Mouse (Mus musculus): ENCODE measurements around the gene Pcyt2. TPM values are rescaled to one million over a fixed set of nuclear protein-coding genes. Genes with fewer than 3 reads are reported as not detected.

The Pcyt2 gene
- polyA plus RNA-seq, 1 experiment: 51.5 TPM

- peaks cover 28% of the 10 kb centered on the region for H3K79me2 ChIP-seq (ENCODE audit: control insufficient read depth, insufficient read depth)
- H3K4me3 ChIP-seq (ENCODE audit: insufficient read depth, poor library complexity, severe bottlenecking): no peak overlapping the region
- H3K36me3 ChIP-seq (ENCODE audit: control insufficient read depth, insufficient read depth): peaks cover 63% of the 10 kb centered on the region
- H3K27me3 ChIP-seq (ENCODE audit: control insufficient read depth, insufficient read depth, insufficient read length): no peaks in the 10 kb centered on the region
- H3K79me3 ChIP-seq (ENCODE audit: low read depth): peaks cover 18% of the 10 kb centered on the region
- TF ChIP-seq CTCF (IDR thresholded peaks at IDR 0.05; ENCODE audit: control insufficient read depth, insufficient read depth, insufficient read length) (no peak), USF1 (IDR thresholded peaks at IDR 0.05; ENCODE audit: low read depth) (no peak), CEBPB (IDR thresholded peaks at IDR 0.05; ENCODE audit: low read depth) (no peak), MYOD1 (IDR thresholded peaks at IDR 0.05; ENCODE audit: control insufficient read depth, insufficient read length, low read depth) (no peak), MYOG (IDR thresholded peaks at IDR 0.05; ENCODE audit: control insufficient read depth, extremely low read depth, insufficient read length) (no peak), MAX (IDR thresholded peaks at IDR 0.05) (no peak), FOSL1 (IDR thresholded peaks at IDR 0.05; ENCODE audit: insufficient read depth, low read length, poor library complexity, severe bottlenecking) (no peak)
- H3ac ChIP-seq (ENCODE audit: control insufficient read depth, insufficient read length, low read depth): no peak overlapping the region
These were observed 2.0 kb downstream of the Pcyt2 start for GRCm38 (mm10) chr11:120615606-120616203.

DNA sequence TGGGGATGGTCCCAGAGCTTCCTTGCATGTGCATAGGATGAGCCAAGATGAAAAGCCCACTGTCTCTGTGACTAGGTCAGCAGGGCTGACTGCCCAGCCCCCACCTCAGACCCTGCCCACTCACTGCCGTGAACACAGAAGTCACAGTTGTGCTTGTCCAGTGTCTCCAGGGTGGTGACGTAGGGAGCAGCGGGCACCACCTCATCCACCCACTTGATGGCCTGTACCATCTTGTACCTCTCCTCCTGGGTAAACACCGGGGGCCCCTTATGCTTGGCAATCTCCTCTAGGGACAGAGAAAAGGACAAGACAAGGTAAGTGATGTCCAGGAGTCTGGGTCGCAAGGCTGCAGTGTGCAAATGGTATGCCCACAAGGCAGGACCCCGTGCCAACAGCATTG lies 2.6 kb downstream of the Pcyt2 start:
- no peak overlapping the region for H3K4me3 ChIP-seq (ENCODE audit: insufficient read depth, poor library complexity, severe bottlenecking)
- no peak overlapping the region for H3ac ChIP-seq (ENCODE audit: control insufficient read depth, insufficient read length, low read depth)
- TF ChIP-seq USF1 (IDR thresholded peaks at IDR 0.05; ENCODE audit: low read depth) (no peak), MAX (IDR thresholded peaks at IDR 0.05) (no peak), MYOD1 (IDR thresholded peaks at IDR 0.05; ENCODE audit: control insufficient read depth, insufficient read length, low read depth) (no peak), MYOG (IDR thresholded peaks at IDR 0.05; ENCODE audit: control insufficient read depth, extremely low read depth, insufficient read length) (no peak), FOSL1 (IDR thresholded peaks at IDR 0.05; ENCODE audit: insufficient read depth, low read length, poor library complexity, severe bottlenecking) (no peak), CTCF (IDR thresholded peaks at IDR 0.05; ENCODE audit: control insufficient read depth, insufficient read depth, insufficient read length) (no peak), CEBPB (IDR thresholded peaks at IDR 0.05; ENCODE audit: low read depth) (no peak)
- H3K79me3 ChIP-seq (ENCODE audit: low read depth): peaks cover 18% of the 10 kb centered on the region
- peaks cover 28% of the 10 kb centered on the region for H3K79me2 ChIP-seq (ENCODE audit: control insufficient read depth, insufficient read depth)
- H3K27me3 ChIP-seq (ENCODE audit: control insufficient read depth, insufficient read depth, insufficient read length): no peaks in the 10 kb centered on the region
- H3K36me3 ChIP-seq (ENCODE audit: control insufficient read depth, insufficient read depth): peaks cover 60% of the 10 kb centered on the region

- no peak for TF ChIP-seq CTCF (IDR thresholded peaks at IDR 0.05; ENCODE audit: control insufficient read depth, insufficient read depth, insufficient read length)
- no peak for TF ChIP-seq USF1 (IDR thresholded peaks at IDR 0.05; ENCODE audit: low read depth)
- no peak for TF ChIP-seq FOSL1 (IDR thresholded peaks at IDR 0.05; ENCODE audit: insufficient read depth, low read length, poor library complexity, severe bottlenecking)
- no peak for TF ChIP-seq MYOG (IDR thresholded peaks at IDR 0.05; ENCODE audit: control insufficient read depth, extremely low read depth, insufficient read length)
- TF ChIP-seq MYOD1 (IDR thresholded peaks at IDR 0.05; ENCODE audit: control insufficient read depth, insufficient read length, low read depth): no peak
- no peak for TF ChIP-seq MAX (IDR thresholded peaks at IDR 0.05)
- TF ChIP-seq CEBPB (IDR thresholded peaks at IDR 0.05; ENCODE audit: low read depth): no peak
- Histone ChIP-seq H3K27me3 (ENCODE audit: control insufficient read depth, insufficient read depth, insufficient read length) (no peaks in the 10 kb centered on the region), H3K36me3 (ENCODE audit: control insufficient read depth, insufficient read depth) (peaks cover 50% of the 10 kb centered on the region), H3K79me3 (ENCODE audit: low read depth) (peaks cover 18% of the 10 kb centered on the region), H3K79me2 (ENCODE audit: control insufficient read depth, insufficient read depth) (peaks cover 28% of the 10 kb centered on the region), H3K4me3 (ENCODE audit: insufficient read depth, poor library complexity, severe bottlenecking) (no peak overlapping the region), H3ac (ENCODE audit: control insufficient read depth, insufficient read length, low read depth) (no peak overlapping the region)
These were observed 3.8 kb downstream of the Pcyt2 start for GRCm38 (mm10) chr11:120613976-120614375.

- Histone ChIP-seq H3ac (ENCODE audit: control insufficient read depth, insufficient read length, low read depth) (no peak overlapping the region), H3K4me3 (ENCODE audit: insufficient read depth, poor library complexity, severe bottlenecking) (no peak overlapping the region), H3K79me2 (ENCODE audit: control insufficient read depth, insufficient read depth) (peaks cover 28% of the 10 kb centered on the region), H3K79me3 (ENCODE audit: low read depth) (peaks cover 18% of the 10 kb centered on the region), H3K27me3 (ENCODE audit: control insufficient read depth, insufficient read depth, insufficient read length) (no peaks in the 10 kb centered on the region), H3K36me3 (ENCODE audit: control insufficient read depth, insufficient read depth) (peaks cover 46% of the 10 kb centered on the region)
- TF ChIP-seq MYOG (IDR thresholded peaks at IDR 0.05; ENCODE audit: control insufficient read depth, extremely low read depth, insufficient read length) (no peak), USF1 (IDR thresholded peaks at IDR 0.05; ENCODE audit: low read depth) (no peak), CEBPB (IDR thresholded peaks at IDR 0.05; ENCODE audit: low read depth) (no peak), MAX (IDR thresholded peaks at IDR 0.05) (no peak)
These were observed 4.2 kb downstream of the Pcyt2 start for GRCm38 (mm10) chr11:120613481-120613972.

DNA sequence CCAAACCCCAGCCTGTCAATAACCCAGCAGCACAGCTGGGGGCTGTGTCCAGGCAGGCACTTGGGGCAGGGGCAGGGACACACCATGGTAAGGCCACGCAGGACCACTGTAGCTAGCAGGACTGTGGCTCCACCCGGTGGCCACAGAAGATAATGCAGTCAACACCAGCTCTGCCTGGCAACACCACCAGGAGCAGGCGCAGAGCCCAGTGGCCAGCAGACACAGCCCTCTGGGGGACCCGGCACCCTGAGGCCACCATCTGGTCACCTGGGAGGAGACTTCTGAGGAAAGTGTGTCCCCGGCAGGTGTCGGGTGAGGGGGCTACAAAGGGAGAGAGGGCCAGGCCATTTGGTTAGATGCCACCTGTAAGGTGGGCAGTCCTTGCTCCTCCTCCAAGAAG lies 5.0 kb downstream of the Pcyt2 start:
- peaks cover 18% of the 10 kb centered on the region for H3K79me3 ChIP-seq (ENCODE audit: low read depth)
- H3ac ChIP-seq (ENCODE audit: control insufficient read depth, insufficient read length, low read depth): no peak overlapping the region
- no peak for TF ChIP-seq MYOD1 (IDR thresholded peaks at IDR 0.05; ENCODE audit: control insufficient read depth, insufficient read length, low read depth)
- TF ChIP-seq CTCF (IDR thresholded peaks at IDR 0.05; ENCODE audit: control insufficient read depth, insufficient read depth, insufficient read length): peak; percentile 93
- H3K27me3 ChIP-seq (ENCODE audit: control insufficient read depth, insufficient read depth, insufficient read length): no peaks in the 10 kb centered on the region
- no peak overlapping the region for H3K4me3 ChIP-seq (ENCODE audit: insufficient read depth, poor library complexity, severe bottlenecking)
- H3K79me2 ChIP-seq (ENCODE audit: control insufficient read depth, insufficient read depth): peaks cover 28% of the 10 kb centered on the region
- peaks cover 40% of the 10 kb centered on the region for H3K36me3 ChIP-seq (ENCODE audit: control insufficient read depth, insufficient read depth)

DNA sequence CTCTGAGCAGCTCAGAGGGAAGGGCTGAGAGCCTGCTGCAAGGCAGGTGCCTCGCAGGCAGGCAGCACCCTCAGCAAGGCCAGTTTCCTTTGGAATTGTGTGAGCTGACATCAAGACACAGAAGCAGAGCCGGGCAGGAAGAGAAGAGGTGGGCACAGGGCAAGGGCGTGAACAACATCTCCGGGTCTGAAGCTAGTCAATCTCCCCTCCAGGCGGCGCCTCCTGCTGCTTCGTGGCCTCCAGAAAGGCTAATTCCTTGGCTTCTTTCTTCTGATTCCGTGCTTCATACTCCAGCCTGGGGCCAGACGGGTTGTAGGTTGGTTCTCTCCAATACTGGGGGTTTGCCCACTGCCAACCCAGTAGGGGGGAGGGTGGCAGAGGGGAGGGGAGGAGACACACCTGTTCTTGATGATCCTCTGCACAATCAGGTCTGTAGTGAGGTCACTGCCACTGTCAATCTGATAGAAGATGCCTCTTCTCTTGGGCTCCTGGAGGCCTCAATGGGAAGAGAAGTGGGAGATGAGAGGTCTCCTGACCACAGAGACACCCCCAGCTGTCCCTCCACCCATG lies 7.2 kb downstream of the Pcyt2 start:
- H3K36me3 ChIP-seq (ENCODE audit: control insufficient read depth, insufficient read depth): peaks cover 45% of the 10 kb centered on the region
- TF ChIP-seq MYOG (IDR thresholded peaks at IDR 0.05; ENCODE audit: control insufficient read depth, extremely low read depth, insufficient read length) (no peak), USF1 (IDR thresholded peaks at IDR 0.05; ENCODE audit: low read depth) (no peak), MYOD1 (IDR thresholded peaks at IDR 0.05; ENCODE audit: control insufficient read depth, insufficient read length, low read depth) (no peak), FOSL1 (IDR thresholded peaks at IDR 0.05; ENCODE audit: insufficient read depth, low read length, poor library complexity, severe bottlenecking) (no peak), CTCF (IDR thresholded peaks at IDR 0.05; ENCODE audit: control insufficient read depth, insufficient read depth, insufficient read length) (no peak), MAX (IDR thresholded peaks at IDR 0.05) (no peak), CEBPB (IDR thresholded peaks at IDR 0.05; ENCODE audit: low read depth) (no peak)
- peaks cover 7% of the 10 kb centered on the region for H3K79me2 ChIP-seq (ENCODE audit: control insufficient read depth, insufficient read depth)
- H3K79me3 ChIP-seq (ENCODE audit: low read depth): peaks cover 5% of the 10 kb centered on the region
- no peak overlapping the region for H3K4me3 ChIP-seq (ENCODE audit: insufficient read depth, poor library complexity, severe bottlenecking)
- no peak overlapping the region for H3ac ChIP-seq (ENCODE audit: control insufficient read depth, insufficient read length, low read depth)
- no peaks in the 10 kb centered on the region for H3K27me3 ChIP-seq (ENCODE audit: control insufficient read depth, insufficient read depth, insufficient read length)

Data from C2C12 (cell line).